Mouse (Mus musculus) thymus, adult 2 months (tissue): Measurements from ENCODE around the gene Dtnbp1. TPM values are rescaled to one million over a fixed set of nuclear protein-coding genes. Genes with fewer than 3 reads are reported as not detected.

Source experiments
- DNase-seq: peaks from one replicate; pipeline ENCODE4 v3.0.0; 2021
- H3K27ac ChIP-seq: fragments of 200-500 bp; 2 replicates; pipeline ENCODE4 v1.5.1; 2012; ENCODE audit warnings: low read length, control low read depth; ENCODE audit not compliant: control insufficient read depth, insufficient read depth
- H3K27me3 ChIP-seq: fragments of 200-500 bp; 2 replicates; pipeline ENCODE4 v1.6.1; 2012; ENCODE audit warnings: mild to moderate bottlenecking, low read length, moderate library complexity, mixed read lengths; ENCODE audit not compliant: control insufficient read depth, insufficient read depth
- H3K36me3 ChIP-seq: fragments of 200-500 bp; 2 replicates; pipeline ENCODE4 v1.6.1; 2012; ENCODE audit warnings: mild to moderate bottlenecking, low read length, moderate library complexity; ENCODE audit not compliant: control insufficient read depth, insufficient read depth
- H3K4me1 ChIP-seq: fragments of 200-500 bp; replicated peaks from 2 replicates; pipeline ENCODE4 v1.6.1; 2012; ENCODE audit warnings: low read length; ENCODE audit not compliant: control insufficient read depth, insufficient read depth
- H3K4me3 ChIP-seq: fragments of 200-500 bp; 2 replicates; pipeline ENCODE4 v1.5.1; 2012; ENCODE audit warnings: mild to moderate bottlenecking, low read length, control low read depth, moderate library complexity; ENCODE audit not compliant: control insufficient read depth, insufficient read depth
- CTCF ChIP-seq: fragments of 200-500 bp; IDR thresholded peaks from 2 replicates; pipeline ENCODE4 v1.5.1; 2012; ENCODE audit warnings: mild to moderate bottlenecking, control low read depth, low read length, moderate library complexity, borderline replicate concordance; ENCODE audit not compliant: control insufficient read depth, poor library complexity, insufficient read depth; ENCODE audit errors: extremely low read depth
- POLR2A ChIP-seq: fragments of 200-500 bp; IDR thresholded peaks from 2 replicates; pipeline ENCODE4 v1.6.1; 2012; ENCODE audit warnings: mild to moderate bottlenecking, low read length, control low read depth, moderate library complexity; ENCODE audit not compliant: control insufficient read depth, poor library complexity, insufficient read depth; ENCODE audit errors: extremely low read depth
- WGBS: fragments of 180-500 bp; shearing (Covaris S2); methylation state at CpG from one replicate; pipeline ENCODE4 v1.1.7; 2018; 5-methylcytosine and 5-hydroxymethylcytosine counted together
- polyA plus RNA-seq: library from polyadenylated mRNA; depleted of rRNA; stranded (reverse); fragments of >200 nt; gene quantifications from 2 replicates; pipeline ENCODE4 v1.2.3, GENCODE M21; 2012; rRNA removed

The Dtnbp1 gene
- polyA plus RNA-seq, result 60.6 and 70.6 TPM in 2 replicates

- no peak for TF ChIP-seq CTCF
- peak; percentile 47; the same call in 1 of the 2 replicates for TF ChIP-seq POLR2A
- peak; percentile 78 for DNase-seq
- peak within 1 kb of the TSS; percentile 69 for H3K4me3 ChIP-seq
- no peaks in the 10 kb centered on the region for H3K36me3 ChIP-seq
- no peak within 1 kb of the TSS for H3K27ac ChIP-seq
- WGBS, result 5% methylated on average over 68 of the region's 68 CpGs
- peaks cover 9% of the 10 kb centered on the region; the same call in 1 of the 2 replicates for H3K4me1 ChIP-seq
- H3K27me3 ChIP-seq, result no peaks in the 10 kb centered on the region
Measured at GRCm38 (mm10) chr13:45001911-45002615, at the start of gene Dtnbp1. Gene Dtnbp1 (minus strand): TSS chr13:45002147.

GRCm38 (mm10) chr13:45049261-45050020 is 47.5 kb upstream of the Dtnbp1 start:
- no peaks in the 10 kb centered on the region for H3K36me3 ChIP-seq
- no peaks in the 10 kb centered on the region for H3K4me1 ChIP-seq
- TF ChIP-seq CTCF (no peak), POLR2A (no peak)
- no peak for DNase-seq
- H3K27me3 ChIP-seq, result no peaks in the 10 kb centered on the region
- 93% methylated on average over 7 of the region's 7 CpGs for WGBS
- H3K27ac ChIP-seq, result no peak overlapping the region
- H3K4me3 ChIP-seq, result no peak overlapping the region

DNA sequence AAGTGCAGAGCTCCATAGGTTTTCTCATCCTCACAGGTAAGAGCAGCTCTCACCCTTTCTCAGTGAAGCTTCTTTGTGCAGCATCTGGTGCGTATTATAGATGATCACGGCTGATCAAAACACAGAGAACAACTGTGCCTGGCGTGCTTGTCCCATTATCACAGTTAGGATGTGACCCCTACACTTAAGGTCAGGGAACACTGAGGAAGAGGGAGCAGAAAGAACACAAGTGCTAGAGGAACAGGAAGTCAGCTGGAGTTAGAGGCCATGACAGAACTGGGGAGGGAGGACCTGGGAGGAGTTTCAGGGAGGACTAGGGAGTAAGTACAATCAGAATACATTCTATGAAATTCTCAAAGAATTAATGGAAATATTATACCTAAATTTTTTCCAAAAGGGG is 41.5 kb upstream of the Dtnbp1 start:
- TF ChIP-seq CTCF (no peak), POLR2A (no peak)
- Histone ChIP-seq H3K4me1 (no peaks in the 10 kb centered on the region), H3K4me3 (no peak overlapping the region), H3K36me3 (no peaks in the 10 kb centered on the region), H3K27me3 (no peaks in the 10 kb centered on the region), H3K27ac (no peak overlapping the region)
- DNase-seq, result no peak
- 94% methylated on average over 3 of the region's 3 CpGs for WGBS

DNA sequence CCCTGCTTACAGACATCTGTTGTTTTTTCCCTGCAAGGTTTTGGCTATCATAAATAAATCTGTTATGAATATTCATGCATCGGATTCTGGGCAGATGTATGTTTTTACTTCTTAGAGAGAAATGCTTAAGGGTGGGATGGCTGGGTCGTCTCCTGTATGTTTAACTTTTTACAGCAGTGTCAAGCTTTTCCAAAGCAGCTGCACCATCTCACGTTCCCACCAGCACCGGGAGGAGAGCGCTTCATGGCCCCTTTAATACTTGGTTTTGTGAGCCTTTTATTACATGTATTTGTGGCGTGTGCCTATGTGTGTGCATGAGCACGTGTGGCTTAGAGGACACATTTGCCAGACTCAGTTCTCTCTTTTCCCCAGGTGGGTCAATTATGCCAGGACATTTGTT is 38.8 kb upstream of the Dtnbp1 start:
- no peak for TF ChIP-seq CTCF
- no peak for TF ChIP-seq POLR2A
- H3K27ac ChIP-seq, result no peak overlapping the region
- WGBS, result 88% methylated on average over 7 of the region's 7 CpGs
- H3K4me3 ChIP-seq, result no peak overlapping the region
- H3K36me3 ChIP-seq, result no peaks in the 10 kb centered on the region
- H3K27me3 ChIP-seq, result no peaks in the 10 kb centered on the region
- no peak for DNase-seq
- no peaks in the 10 kb centered on the region for H3K4me1 ChIP-seq

GRCm38 (mm10) chr13:45040195-45040594 is 38.2 kb upstream of the Dtnbp1 start:
- Histone ChIP-seq H3K4me1 (peaks cover 5% of the 10 kb centered on the region; the same call in 1 of the 2 replicates), H3K36me3 (no peaks in the 10 kb centered on the region), H3K4me3 (no peak overlapping the region), H3K27ac (no peak overlapping the region), H3K27me3 (no peaks in the 10 kb centered on the region)
- 77% methylated on average over 4 of the region's 4 CpGs for WGBS
- no peak for TF ChIP-seq POLR2A
- no peak for TF ChIP-seq CTCF
- DNase-seq, result no peak

- 93% methylated on average over 4 of the region's 4 CpGs for WGBS
- no peak for DNase-seq
- Histone ChIP-seq H3K4me1 (peaks cover 5% of the 10 kb centered on the region), H3K27ac (no peak overlapping the region), H3K27me3 (no peaks in the 10 kb centered on the region), H3K4me3 (no peak overlapping the region), H3K36me3 (no peaks in the 10 kb centered on the region)
- TF ChIP-seq CTCF, result no peak
- no peak for TF ChIP-seq POLR2A
Measured at GRCm38 (mm10) chr13:45036417-45036816, 34.5 kb upstream of the Dtnbp1 start.

- H3K4me1 ChIP-seq, result peaks cover 10% of the 10 kb centered on the region
- DNase-seq, result no peak
Measured at GRCm38 (mm10) chr13:45034759-45035158, 32.8 kb upstream of the Dtnbp1 start.

More at GRCm38 (mm10) chr13:45034759-45035158, 32.8 kb upstream of the Dtnbp1 start:
- Histone ChIP-seq H3K4me3 (no peak overlapping the region), H3K27me3 (no peaks in the 10 kb centered on the region), H3K27ac (no peak overlapping the region), H3K36me3 (no peaks in the 10 kb centered on the region)
- 45% methylated on average over 7 of the region's 7 CpGs for WGBS
- TF ChIP-seq POLR2A (no peak), CTCF (no peak)
